Mouse (Mus musculus) spleen, embryonic (tissue): ENCODE results near the gene C1qb.

Experiments
- CTCF ChIA-PET: fragments of 350-600 bp; sonication (Branson Sonifier 250); formaldehyde crosslinking; loops from one replicate; lab custom pipeline; 2022; lab: Charles Lee

The C1qb gene

DNA sequence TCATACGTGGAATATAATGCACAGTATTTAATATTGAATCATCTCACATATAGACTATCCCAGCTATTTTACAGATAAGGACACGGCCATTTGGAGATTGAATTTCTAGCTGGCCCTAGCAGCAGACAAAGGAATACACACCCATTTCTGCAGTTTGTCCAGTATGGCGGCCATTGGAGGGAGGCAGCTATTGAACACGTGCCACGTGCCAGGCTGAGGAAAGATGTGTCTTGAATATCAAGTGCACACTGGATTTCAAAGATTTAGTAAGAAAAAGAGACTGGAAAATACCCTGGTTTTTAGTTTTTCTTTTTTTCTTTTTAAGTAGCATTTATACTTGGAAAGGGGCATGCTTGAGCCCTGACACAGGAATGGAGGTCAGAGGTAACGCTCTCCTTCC is 38.8 kb downstream of the C1qb start:
- CTCF ChIA-PET: no interaction called here

DNA sequence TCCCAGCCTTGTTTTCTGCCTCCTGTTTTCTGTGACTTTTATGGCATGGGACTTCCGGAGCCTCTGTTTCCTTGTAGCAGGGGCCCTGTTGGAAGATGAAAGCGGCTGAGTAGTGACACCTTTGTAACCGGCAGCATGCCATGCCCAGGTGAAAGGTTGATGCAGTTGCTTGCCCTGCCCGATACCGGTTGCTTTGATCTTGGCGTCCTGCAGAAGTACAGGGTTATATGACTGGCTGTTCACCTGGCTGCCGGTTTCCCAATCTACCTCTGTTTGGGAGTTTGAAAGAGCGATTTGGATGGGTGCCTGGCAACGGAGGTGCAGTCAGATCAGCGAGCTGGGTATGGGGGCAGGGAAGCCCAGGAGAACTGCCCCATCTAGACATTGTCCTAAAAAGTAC is 43.2 kb downstream of the C1qb start:
- CTCF ChIA-PET: no interaction called here

DNA sequence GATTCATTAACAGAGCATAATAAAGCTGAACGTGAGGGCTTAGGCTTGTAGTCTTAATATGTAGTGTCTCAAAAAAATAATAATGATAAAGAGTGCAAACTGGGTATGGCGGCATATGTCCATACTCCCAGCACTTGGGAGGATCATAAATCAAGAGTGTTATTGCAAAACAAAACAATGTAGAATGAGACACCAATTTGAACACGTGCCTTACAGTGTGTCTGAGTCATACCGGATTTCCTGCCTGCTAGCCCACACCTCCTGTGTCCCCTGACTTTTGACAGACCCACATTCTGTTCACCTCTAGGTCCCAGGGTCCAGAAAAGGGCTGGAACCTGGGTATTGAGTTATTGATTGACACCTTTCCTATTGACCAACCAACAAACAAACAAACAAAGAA is 44.0 kb downstream of the C1qb start:
- CTCF ChIA-PET: no interaction called here

DNA sequence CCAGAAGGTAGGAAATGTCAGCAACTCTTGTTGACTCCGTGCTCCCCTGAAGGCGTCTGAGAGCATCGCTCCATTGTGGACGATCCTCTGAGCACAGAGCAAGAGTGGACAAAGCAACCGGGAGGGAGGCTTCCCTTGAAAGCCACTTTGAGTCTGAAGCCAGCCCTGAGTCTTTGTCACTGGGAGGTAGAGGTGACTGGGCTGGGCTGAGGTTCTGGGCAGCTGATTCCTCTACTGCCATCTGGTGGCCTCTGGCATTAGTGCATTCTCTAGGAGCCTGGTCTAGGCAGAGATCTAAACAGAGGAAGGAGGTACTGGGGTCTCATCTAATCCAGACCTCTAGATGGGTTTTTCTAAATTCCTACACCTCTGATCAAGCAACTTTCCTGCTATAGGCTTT is 44.9 kb downstream of the C1qb start:
- CTCF ChIA-PET: interaction anchor here (0.6 kb wide), 1 partner anchor 227 kb away, joined by 3 read pairs; no protein-coding TSS in a partner anchor

DNA sequence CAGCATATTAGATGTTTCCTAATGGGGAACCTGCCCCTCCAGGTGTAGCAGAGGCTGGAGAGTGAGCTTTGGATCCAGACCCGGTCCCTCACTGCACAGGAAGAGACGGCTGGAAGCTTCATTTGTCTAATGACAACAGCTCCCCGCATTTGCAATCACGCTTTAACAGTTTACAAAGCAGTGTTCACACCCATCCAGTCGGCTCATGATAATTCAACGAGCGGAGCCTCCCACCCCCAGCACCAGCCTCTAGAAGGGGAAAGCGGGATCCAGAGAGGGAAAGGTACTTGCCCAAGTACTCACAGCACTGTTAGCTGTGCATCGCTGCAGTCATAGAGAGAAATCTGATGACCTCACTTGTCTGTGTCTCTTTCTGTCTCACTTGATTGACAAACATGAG is 47.5 kb downstream of the C1qb start:
- CTCF ChIA-PET: no interaction called here

DNA sequence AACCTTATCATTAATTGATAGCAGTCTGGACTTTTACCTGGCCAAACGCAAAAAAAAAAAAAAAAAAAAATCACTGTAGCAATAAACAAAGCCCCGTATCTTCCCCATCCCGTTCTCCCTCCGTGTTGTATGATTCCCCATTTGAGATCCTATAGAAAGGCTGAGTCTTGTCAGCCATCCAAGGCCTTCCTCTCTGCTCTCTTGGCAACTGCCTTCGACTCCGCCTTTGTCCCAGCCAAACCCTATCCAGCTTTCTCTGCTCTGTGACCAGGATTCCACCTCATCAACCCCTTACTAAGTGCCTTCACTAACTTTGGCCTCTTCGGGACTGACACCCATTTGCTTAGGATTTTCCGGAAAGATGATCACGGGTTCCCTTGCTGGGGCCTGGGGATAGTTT is 48.0 kb downstream of the C1qb start:
- CTCF ChIA-PET: no interaction called here

DNA sequence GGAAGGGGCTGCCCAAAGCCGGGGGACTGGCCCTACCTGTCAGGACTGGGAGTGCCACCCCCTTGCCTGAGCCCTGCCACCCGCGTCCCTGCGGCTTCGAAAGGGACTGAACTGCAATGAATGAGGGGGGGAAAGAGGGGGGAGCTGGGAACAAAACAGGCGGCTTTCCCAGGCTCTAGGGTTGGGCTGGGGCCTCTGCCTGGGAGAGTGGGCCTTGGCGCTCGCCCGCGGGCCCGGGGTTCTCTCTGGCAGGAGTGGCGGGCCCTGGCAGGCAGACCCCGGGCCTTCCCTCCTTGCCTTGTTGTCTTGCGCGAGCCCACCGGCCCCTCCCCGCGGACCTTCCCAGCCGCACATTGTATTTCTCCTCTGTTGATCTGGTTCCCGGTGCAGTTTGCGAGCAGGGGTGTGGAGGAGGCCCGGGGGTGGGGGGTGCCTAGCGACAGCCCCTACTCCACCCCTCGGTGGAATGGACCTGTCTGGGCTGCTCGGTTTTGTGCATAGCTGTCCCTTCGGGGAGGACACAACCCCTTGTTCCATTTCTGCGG is 49.5 kb downstream of the C1qb start:
- CTCF ChIA-PET: no interaction called here

DNA sequence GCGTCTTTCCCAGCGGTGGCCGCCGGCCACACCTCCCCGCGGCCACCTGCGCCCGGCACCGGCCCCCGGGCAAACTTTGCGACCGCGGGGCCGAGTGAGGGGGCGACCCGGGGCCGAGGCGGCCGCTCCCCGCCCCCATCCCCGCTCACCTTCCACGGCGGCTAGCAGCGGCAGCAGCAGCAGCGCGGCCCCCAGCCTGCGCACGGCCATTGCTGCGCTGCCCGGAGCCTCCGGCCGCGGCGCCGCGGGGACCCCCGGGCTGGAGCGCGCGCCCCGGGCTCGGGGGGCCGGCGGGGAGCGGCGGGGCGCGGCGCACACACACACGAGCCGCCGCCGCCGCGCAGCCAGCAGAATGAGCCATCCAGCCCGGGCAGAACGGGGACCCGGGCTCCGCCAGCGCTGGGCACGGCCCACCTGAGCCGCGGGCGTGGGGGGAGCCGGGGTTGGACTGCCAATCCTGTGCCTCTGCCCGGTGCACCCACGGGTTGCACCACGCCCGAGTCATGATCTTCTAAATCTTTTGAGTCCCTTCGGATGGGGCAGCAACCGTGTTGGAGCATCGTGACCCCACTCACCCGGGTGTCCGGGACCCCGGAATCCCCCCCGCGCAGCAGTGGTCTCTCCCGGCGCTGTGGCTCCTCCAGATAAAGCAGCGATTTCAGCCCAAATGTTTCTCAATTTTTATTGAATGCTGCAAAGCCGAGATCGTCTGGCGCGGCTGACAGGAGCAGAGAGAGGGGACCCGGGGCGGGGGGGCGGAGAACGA is 50.2 kb downstream of the C1qb start, which contains the start of gene Ephb2:
Gene Ephb2, minus strand, starts transcription at position 368 of the 766 bp plus-strand sequence.
- CTCF ChIA-PET: no interaction called here

DNA sequence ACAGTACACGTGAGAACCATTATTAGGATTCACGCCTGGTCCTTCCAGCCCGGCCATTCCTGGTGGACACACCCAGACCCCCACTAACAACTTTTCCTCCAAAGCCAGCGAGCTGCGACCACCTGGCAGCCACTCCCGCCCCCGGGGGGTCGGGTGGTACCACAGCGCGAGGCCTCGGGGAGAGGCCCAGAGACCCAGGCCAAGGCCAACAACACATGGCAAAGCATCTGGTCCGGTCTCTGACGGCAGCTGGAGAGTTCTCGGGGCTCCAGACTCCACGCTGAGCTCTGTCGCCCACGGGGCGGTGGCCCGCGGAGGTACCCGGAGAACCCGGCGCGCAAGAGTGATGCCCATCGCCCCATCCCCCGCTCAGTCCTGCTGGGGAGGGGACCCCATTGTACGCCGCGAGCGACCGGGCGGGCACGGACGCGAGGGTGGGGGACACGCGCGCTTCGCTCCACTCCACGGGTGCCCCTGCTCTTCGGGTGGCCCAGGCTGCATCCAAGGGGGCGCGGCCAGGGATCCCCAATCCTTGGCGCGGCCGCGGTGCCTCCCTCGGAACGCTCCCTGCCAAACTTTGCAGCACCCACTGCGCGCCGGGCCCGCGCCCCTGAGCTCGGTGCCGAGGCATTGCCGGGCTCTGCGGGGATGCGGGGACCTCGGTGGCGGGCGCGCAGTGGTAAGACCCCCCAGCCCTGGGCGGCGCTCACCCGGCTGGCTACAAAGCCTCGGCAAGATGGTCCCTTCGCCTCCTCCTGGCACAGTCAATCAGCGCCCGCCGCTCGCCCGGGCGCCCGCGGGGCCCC is 51.0 kb downstream of the C1qb start:
- CTCF ChIA-PET: no interaction called here

DNA sequence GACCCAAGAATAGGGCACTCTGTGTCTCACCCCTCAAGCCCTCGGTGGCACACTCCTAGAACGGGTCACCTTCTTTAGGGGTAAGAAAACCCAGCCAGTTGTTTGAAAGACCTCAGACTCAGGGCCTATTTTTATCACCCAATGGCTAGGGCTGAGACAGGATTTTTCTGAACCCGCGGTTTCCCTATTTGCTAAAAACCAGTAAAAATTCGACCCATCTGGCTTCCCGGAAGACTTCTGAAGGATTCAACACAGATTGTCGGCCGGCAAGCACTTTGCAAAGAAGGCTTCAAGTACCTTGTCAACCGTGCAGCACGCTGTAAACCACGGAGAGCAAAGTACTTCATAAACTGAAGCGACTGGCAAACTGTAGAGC is 51.6 kb downstream of the C1qb start:
- CTCF ChIA-PET: no interaction called here

DNA sequence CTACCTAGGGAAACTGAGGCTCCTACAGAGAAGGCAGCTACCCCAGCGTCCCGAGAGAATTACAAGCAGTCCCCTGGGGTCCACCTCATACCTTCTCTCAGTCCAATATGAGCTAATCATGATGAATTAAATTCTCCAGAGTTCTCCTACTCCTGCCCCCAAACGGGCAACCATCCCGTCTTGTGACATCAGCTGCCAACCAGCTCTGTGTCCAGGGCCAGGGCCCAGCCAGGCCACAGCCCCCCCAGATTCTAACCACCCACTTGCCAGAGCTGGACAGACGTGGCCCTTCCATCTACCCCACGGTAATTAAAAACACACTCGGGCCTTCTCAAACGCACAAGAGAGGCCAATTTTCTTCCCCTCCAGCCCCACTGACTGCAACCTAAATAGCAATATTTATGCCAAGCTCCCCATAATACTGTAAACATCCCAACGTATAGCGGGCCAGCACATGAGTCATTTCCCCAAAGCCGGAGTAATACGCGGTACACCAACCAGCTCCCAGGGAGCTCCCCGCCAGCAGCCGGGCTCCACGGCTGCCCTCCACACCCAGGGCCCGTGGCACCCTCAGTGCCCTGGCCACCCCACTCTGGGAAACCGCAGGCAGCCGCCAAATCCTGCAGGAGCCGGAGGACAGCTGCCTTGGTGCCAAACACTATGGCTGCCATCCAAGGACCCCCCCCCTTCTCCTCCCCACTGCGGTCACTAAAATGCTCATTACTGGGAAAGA is 52.2 kb downstream of the C1qb start:
- CTCF ChIA-PET: no interaction called here

DNA sequence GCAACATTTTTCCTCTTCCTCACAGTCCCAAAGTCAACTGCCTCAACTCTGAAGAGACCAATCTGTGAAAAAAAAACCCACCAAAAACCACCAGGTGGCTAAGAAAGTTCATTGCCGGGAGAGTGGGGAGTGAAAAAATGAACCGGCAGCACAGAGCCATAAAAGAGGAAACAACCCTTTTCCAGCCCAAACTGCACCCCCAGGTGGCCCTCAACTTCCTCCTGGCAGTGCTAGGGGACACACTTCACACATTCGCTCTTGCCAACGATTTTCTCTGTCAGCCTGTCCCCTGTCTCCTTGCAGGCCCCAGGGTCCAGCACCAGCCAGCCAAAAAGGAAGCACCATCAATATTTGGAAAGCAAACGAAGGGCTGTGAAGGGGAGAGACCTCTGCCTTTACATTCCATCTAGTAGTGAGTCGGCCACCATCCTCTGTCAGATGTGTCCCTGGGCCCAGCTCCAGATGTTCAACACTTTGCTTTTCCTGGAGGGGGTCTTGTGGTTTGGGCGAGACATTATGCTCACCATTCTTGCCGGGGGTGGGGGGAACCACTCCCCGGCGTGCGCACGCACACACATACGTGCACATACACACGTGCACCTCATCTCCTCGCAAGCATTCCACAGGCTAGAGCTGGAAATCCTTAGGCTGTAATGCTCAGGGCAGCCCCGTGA is 53.3 kb downstream of the C1qb start:
- CTCF ChIA-PET: interaction anchor here (0.7 kb wide), 1 partner anchor 854 kb away, joined by 3 read pairs; no protein-coding TSS in a partner anchor

DNA sequence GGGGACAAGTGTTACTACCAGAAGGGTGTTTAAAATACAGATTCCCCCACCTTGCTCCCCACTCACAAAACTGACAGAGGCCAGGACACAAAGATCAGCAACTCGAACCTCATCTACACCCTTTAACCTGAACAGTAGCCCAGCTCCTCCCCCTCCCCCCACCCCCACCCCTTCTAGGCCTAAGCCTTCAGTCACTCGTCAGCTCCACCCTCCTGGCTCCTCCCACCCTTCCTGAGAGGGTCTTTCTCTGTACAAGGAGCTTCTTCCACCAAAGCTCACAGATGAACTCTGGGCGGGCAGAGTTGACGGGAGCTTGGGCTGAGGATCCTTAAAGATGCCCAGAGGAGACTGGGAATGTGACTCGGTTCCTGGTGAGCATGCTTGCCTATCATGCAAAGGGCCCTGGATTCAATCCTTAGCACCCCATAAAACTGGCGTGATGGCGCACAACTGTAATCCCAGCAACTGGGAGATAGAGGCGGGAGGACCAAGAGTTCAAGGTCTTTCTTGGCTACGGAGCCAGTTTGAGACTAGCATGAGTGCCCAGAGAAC is 55.6 kb downstream of the C1qb start:
- CTCF ChIA-PET: interaction anchor here (0.9 kb wide), 1 partner anchor 10 kb away, joined by 3 read pairs; no protein-coding TSS in a partner anchor
